Mouse (Mus musculus) thymus, adult 18-20 months (tissue): ENCODE measurements around the gene Ascl4.

Experiments
- DNase-seq, 2 experiments: peaks; one replicate each; pipeline ENCODE4 v3.0.0; 2022; ENCODE audit warnings: mixed read lengths in 2 of 2

The Ascl4 gene

DNA sequence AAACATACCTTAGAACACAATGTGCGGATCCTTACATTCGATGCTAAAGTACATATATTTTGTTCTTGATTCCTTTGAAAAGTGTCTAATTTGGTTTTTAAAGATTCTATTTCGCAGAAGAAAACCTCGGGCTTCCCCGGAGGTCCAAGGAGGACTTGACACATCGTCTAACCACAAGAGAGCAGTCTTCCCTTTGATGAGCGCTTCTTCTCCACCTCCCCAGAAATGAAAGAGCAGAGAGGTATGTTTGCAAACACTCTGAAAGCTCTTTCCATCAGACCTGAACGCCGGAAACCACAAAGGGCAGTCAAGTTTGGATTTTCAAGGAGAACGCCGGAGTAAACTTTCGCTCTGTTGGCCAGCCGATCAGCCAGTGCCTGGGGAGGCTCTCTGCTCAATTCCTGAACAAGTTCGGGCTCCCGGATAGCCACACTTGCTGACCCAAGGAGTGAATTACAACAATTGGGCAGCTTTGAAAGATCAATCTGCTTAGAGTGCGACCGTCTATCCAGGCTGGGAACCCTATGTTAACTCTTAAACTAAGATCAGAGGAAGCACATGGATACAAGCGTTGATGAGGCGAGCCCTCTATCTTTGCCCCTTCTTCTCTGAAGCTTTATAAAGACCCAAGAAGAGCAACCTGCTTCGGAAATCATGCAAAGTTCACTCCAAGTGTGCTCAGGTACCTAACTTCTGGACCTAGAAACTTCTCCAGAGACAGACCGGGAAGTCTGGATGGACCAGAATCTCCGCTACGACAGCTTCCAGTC, at the start of gene Ascl4:
TSS of gene Ascl4 (plus strand) at position 6 of the 770 bp plus-strand sequence.
- peak in 1 of 2 experiments; percentile 24 for DNase-seq

DNA sequence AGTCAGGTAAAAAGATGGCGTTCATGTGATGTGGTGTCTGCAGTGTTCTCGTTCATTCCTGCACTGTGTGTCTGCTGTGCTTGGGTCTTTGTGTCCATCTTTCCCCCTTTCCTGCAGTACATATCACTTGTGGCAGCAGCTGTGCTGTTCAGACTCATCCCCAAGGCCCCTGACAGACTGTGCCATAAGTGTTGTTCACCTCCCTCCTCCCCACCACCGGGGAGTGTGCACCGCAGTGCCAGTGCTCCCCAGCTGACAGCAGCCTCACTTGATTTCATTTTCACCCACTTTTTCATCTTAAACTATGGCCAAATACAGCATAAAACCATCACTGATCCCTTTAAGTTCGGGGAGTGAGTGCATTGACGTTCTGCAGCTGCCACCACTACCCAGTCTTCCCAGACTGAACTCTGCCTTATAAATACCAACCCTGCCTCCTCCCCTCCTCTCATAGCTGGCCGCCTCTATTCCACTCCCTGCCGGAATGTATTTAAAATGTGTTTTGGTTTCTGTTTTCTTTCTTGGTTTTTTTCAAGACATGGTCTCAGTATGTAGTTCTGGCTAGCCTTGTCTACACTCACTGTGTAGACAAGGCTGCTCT, 47.5 kb upstream of the Ascl4 start:
- DNase-seq: no peak

DNA sequence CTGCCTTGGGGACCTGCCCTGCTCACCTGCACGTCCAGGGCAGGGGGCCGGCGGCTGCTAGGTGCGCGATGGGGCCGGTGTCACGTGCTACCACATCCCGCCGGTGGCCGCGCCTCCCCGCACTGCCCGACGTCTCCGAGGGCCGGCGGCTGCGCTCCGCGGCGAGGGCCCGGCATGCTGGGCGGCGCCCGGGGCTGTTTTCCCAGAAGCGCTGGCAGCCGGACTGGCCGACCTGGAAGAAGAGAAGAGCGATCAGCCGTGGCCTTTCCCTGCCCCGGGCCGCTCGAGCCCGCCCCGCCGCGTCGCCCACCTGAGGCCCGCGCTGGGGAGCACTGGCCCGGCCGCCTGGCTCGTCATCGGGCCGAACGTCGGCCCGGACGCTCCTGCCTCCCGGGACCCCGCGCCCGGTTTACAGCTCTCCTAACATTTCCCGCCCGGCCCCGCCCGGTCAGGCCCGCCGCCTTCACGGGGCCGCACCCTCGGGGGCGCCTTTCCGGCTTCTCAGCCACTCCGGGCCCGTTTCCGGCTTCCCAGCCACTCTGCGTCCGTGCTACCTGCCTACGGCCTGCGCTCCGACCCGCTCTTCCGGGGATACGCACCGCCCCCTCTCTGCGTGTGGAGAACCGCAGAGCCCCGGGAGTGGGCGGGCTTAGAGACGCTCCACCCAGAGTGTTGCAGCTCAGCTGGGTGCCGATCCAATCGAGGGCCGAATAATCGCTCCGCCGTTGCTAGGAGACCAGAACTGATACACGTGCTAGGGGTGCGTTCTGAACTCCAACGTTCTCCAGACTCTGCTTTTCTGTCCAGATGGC, 10.8 kb upstream of the Ascl4 start, which contains the start of gene Prdm4:
TSS of gene Prdm4 (minus strand) at position 645 of the 812 bp plus-strand sequence.
- DNase-seq: peak; percentile 94 to 97

DNA sequence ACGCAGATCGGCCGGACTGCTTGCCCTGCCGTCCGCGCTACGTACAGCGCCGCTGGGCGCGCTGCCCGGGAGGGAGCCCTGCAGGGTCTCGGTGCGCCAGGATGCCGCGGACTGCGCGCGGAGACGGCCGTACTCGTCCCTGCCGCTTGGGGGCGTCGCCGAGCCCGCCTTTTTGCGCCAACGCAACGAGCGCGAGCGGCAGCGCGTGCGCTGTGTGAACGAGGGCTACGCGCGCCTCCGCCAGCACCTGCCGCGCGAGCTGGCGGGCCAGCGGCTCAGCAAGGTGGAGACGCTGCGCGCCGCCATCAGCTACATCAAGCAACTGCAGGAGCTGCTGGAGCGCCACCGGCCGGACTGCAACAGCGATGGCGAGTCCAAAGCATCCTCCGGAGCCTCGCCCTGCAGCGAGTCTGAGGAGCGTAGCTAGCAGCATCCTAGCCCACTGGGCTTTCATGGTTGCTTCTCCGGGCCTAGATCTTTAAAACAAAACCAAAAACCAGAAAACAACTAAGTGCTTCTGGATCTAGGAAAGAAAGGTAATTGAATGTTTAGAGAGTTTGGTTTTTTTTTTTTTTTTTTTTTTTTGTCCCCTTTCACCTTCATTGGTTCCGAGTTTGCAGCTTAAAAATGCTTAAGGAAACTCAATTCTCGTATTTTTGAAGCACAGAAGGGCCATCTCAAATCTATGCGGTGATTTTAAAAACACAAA, 1.2 kb downstream of the Ascl4 start:
- peak; percentile 63 to 70 for DNase-seq

DNA sequence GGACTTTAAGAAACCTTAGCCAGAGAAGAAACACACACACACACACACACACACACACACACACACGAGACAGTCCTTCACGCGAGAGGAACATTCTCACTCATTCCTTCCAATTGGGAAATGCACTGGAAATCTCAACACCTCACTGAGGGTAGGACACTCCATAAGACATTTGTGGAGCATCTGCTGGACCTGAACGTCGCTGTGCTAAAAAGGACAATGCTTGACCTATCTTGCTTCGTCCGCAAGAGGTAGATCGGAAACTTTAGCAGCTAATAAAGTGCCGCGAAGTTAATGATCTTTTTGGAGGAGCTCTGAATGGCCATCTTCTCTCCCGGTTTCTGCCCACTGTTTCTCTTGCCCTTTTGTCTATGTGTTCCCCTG, 1.7 kb downstream of the Ascl4 start:
- no peak for DNase-seq

DNA sequence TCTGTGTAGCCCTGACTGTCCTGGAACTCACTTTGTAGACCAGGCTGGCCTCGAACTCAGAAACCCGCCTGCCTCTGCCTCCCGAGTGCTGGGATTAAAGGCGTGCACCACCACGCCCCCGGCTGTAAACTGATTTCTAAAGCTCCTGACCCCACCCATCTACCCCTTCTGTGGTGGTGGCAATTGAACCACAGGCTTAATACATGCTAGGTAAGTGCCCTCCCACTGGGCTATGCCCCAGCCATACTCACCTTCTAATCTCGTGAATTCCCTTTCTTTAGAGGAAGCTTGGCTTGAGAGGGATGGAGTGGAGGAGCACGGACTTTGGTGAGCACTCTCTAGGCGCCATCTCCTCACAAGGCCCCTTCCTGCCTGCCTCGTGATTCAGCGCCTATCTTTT, 2.5 kb downstream of the Ascl4 start:
- DNase-seq: no peak

DNA sequence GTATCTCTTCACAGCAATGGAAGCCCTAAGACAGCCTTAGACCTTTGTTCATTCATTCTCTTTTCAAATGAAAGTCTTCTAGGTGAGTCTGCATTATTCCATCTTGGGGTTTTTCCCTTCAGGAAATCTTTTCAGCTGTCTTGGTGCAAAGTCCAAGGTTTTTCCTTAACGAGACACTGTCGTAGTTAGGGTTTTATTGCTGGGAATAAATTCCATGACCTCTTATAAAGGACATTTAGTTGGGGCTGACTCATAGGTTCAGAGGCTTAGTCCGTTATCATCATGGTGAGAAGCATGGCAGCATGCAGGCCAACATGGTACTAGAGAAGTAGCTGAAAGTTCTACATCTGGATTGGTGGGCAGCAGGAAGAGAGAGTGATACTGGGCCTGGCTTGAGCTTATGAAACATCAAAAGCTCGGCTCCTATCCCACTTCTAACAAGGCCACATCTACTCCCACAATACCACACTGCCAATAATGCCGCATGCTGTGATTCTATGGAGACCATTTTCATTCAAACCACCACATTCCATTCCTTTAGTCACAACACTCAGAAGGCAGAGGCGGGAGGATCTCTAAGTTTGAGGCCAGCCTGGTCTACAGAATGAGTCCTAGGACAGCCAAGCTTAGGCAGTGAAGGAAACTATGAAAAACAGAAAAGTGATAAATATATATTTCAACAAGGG, 8.9 kb downstream of the Ascl4 start:
- DNase-seq: no peak

DNA sequence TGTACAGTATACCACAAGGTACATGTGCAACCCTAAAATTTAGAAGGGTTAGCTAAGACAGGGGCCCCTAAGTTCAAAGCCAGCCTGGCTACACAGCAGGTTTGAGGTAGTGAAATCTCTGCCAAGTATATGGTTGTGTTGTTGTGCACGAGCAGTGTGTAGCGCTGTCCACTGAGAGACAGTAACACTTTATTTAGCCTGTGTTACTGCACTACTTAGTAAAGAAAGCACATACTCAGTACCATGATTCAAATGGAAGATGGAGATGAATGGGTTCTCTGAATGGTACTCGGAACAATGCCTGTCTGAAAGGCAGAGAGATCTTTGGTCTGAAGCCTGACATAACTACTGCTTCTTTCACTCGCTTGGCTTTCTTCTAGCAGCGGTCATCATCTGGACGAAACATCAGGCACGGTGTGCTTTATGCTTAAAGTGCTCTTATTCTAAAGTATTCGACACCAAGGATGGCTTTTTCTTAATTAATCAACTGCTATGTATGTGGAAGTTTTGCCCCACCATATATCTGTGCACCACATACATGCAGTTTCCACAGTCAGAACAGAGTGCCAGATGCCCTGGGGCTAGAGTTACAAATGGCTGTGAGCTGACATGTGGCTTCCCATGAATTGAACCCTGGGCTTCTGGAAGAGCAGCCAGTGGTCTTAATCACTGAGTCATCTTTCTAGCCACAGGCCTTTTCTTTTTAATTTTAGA, 21.2 kb downstream of the Ascl4 start:
- no peak for DNase-seq

DNA sequence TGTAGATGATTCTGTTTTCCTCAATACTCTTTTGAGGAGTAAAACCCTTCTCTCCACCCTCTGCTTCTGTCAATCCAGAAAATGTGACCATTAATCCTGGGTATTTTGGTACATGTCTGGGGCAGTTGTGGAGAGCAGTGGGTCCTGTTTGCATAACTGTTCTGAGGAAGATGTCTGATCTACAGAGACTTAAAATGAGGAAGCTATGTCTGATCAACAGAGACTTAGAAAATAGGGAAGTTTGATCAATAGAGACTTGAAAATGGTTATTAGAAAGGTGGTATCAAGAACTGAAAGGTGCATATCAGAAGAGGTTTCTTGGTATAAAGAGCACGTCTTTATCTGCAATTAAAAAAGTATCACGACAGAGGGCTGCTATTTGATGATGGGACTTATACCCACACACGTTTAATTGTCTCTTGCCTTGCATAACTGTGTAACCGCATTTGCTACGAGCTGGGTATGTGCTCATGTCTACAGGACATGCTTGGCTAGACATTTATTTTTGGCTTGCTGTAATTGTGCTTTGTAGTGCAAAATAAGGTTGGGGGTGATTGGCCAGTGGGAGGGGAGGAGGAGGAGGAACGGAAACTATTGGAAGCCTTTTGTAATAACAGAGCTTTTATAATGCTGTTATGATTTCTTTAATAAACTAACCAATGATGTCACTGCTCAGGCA, 24.4 kb downstream of the Ascl4 start:
- no peak for DNase-seq

DNA sequence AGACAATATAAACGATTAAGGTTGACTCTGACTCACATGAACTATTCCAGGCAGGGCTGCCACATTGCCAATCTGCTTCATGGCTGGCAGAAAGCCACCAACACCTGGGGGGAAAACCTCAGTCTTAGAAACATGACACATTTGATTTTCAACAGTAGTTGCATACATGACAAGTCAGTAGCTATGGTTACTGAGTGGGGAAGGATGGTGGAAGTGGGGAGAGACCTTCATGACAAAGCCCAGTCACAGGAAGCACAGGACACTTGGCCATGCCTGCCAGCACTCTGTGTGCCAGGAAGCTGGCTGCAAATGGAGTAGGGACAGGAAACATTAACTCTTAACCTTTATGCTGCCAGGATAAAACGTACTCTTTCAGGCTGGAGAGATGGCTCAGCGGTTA, 25.9 kb downstream of the Ascl4 start:
- no peak for DNase-seq

DNA sequence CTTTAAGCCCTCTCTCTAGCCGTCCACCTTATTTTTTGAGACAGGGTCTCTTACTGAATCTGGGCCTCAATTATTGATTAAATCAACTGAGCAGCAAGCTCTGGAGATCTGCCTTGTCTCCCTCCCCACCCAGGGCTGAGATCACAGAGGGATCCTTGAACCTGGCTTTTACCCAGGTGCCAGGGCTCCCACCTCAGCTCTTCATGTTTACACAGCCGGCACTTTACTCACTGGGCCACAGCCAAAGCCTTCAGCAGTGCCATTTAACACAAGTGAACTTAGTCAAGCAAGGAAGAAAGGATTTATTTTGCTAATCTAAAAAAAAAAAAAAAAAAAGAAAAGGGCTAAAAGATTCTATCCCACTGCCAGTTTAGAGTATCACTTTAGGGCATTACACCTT, 26.9 kb downstream of the Ascl4 start:
- no peak for DNase-seq

DNA sequence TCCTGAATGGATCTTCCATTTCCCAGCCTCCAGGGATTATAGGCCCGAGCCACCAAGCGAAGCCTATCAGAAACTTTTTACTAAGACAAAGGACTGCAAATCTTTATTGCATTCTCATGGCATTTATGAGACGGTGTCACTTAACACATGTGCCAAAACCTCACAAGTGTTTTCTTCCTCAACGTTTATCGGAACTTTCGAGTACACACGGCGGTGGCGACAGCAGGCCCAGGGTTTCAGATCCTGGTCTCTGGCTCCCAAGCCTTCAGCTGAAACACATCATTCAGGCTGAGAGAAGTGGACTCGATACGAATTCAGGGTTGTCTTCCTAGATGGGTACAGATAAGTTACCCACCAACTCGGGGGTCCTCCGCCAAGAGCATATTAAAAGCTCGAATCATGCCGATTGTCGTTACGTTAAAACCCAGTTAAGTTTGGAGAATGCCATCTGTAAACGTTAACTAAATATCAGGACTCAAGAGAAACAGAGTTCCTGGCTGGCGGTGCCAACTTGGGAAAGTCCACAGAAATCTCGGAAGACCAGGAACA, 29.5 kb downstream of the Ascl4 start:
- DNase-seq: no peak

DNA sequence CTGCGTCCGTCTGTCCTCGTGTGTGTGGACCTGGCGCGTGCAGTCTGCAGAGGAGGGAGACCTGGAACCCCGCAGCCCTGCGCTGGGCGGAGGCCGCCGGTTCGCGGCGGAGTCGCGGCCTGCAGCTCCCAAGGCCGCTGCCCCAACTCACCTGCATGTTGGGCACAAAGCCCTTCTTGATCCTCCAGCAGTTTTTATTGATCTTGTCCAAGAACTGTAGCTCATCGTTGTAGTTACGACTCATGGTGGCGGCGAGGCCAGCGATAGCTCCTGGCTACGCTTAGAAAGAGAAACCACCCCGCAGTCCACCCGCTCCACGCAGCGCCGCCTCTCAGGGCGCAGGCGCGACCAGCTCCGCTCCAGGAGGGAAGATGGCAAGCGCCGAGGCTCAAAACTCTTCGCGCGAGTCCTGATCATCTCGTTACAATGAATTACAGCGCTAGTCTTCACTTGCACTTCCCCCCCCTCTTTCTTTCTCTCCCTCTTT, 30.0 kb downstream of the Ascl4 start, which contains the start of gene Rtcb:
TSS of gene Rtcb (minus strand) at position 360 of the 487 bp plus-strand sequence.
- peak; percentile 90 to 94 for DNase-seq

DNA sequence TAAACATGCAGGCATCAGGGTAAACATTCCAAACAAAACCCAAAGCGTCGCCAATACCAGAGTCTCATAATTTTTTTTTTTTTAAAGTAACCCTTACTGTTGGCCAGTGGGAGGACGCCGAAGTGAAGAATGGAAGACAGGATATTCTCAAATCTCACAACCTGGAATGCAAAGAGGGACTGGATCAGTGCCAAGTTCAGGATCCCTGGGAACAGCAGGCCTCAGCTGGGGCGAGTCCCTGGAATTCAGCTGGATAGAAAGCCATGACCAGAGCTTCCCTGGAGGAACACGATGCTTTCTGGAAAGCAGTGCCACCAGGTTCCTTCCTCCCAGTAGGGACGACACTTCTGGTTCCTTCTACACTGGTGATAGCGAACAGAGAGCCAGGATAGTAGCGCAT, 35.4 kb downstream of the Ascl4 start:
- no peak for DNase-seq

DNA sequence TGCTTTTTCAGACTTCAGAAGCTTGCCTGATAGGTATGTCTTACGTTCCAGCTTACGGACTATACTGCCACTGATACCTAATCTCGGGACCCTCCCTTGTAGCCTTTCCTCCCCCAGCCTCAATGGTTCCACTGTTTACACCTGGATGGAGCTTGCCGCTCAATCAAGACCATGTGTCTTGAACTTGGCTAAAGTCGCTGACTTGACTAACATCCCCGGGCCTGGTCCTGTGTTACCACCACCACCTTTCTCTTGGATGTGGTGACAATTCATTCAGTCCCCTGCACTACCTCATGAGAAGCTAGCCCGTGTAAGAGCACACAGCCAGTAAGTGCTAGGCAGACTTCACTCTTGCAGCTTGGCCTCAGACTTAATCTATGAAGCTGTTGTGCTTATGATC, 36.8 kb downstream of the Ascl4 start:
- no peak for DNase-seq

DNA sequence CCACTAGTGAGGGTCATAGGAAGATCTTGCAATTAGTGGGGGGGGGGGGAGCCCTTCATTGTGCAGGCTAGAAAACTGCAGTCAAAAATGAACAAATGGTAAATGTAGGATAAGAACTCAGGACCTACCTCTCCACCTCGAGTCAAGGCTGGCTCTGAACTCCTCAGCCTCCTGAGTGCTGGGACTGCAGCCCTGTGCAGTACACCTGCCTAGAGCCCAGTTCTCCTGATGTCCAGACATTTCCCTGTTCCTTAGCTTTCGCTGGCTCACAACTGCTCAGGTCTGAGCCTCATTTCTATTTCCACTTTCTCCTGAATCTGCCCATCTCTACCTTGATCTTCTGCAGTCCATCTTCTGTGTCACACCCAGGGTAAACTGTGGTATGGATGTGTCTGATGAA, 39.0 kb downstream of the Ascl4 start:
- no peak for DNase-seq

DNA sequence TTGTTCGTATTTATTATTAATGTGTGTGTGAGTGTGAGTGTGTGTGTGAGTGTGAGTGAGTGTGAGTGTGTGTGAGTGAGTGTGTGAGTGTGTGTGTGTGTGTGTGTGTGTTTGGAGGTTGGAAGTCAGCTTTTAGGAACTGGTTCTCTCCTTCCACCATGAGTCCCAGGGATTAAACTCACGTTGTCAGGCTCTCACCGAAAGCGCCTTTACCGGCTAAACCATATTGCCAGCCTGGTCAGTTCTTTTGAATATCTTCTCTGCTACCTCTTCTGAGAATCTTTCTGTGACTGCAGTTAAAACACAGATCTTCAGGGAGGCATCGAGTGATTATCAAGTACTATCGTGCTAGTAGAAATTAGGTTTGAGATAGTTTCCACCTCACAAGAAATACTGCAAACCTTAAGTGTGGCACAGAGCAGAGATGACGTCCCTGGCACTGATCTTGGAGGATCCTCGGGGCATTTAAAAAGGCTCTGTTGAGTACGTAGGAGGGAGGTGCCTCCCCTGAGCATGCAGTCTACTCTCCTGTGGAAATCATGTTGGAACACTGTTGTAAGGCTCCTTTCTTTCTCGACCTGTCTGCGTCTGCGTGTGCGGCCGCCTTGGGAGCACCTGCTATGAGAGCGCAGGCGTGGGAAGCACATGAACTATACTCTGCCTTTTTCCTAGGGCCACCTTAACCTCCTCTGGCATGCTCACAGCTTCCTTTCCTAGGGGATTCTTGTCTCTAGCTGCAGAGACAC, 40.1 kb downstream of the Ascl4 start:
- no peak for DNase-seq

DNA sequence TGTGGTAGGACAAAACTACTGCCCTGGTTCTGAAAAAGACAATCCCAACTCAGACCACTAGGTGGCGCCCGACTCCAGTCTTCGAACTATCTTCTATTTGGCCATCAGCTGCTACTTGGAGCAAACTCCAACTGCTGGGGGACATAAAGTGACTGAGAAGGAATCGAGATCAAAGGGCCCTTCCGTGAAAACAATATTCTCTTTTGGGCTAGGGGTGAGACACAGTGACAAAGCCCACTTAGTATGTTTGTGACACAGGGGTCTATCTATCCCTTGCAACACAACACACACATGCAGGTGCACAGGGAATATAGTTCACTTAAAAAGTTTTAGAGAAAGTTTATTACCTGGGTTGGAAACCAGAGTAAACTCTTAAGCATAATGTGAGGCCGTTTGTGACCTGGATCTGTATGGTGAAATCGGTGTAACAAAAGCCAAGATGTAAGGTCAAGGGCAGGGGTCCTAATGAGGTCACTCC, 40.7 kb downstream of the Ascl4 start:
- peak; percentile 28 to 34 for DNase-seq

DNA sequence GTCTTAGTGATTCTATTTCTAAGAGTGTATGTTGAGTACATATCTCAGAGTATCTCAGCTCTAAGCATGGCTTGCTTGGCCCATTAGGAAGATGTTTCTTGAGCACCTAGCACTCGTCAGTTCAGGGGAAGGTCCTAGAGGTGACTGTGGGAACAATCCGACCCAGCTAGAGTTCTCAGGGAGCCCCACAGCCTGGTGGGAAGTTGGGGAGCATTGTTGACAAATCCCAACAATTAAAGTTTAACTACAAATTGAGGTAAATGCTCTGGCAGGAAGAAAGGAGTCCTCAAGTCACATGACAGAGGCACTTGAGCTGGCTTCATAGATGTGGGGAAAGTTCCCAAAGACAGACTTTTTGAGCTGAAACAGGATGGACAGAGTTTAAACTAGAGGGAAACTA, 41.2 kb downstream of the Ascl4 start:
- no peak for DNase-seq
